Mouse (Mus musculus): Measurements from ENCODE around the gene Nup133.
"Not testable (repeated sequence)": the region's sequence is repeated elsewhere in the genome, so short reads cannot be mapped to it uniquely, and the experiment has no call there.

Gene Nup133

GRCm38 (mm10) chr8:123948942-123949685, at the start of gene Nup133:
TSS of gene Nup133 (minus strand) at chr8:123949265.
- DNase-seq (ENCODE audit: low spot score in 2 of 2), result peak; percentile 98 to 100

- no peak for DNase-seq (ENCODE audit: low spot score in 2 of 2)
Observed at GRCm38 (mm10) chr8:123993997-123994396, 44.9 kb upstream of the Nup133 start.

- no peak for DNase-seq (ENCODE audit: low spot score in 2 of 2)
Observed at GRCm38 (mm10) chr8:123993597-123993996, 44.5 kb upstream of the Nup133 start.

GRCm38 (mm10) chr8:123992587-123992986, 43.5 kb upstream of the Nup133 start:
- DNase-seq (ENCODE audit: low spot score in 2 of 2), result no peak

- no peak for DNase-seq (ENCODE audit: low spot score in 2 of 2)
Observed at GRCm38 (mm10) chr8:123990277-123991049, 41.4 kb upstream of the Nup133 start.

- no peak for DNase-seq (ENCODE audit: low spot score in 2 of 2)
Observed at GRCm38 (mm10) chr8:123989128-123989527, 40.1 kb upstream of the Nup133 start.

- DNase-seq (ENCODE audit: low spot score in 2 of 2), result no peak
Observed at GRCm38 (mm10) chr8:123988605-123989038, 39.6 kb upstream of the Nup133 start.

- DNase-seq (ENCODE audit: low spot score in 2 of 2), result peak; percentile 87 to 88
Observed at GRCm38 (mm10) chr8:123982826-123983400, 33.8 kb upstream of the Nup133 start, which contains the start of gene Abcb10. TSS of gene Abcb10 (minus strand) at chr8:123983122.

- no peak for DNase-seq (ENCODE audit: low spot score in 2 of 2)
Observed at GRCm38 (mm10) chr8:123982291-123982793, 33.3 kb upstream of the Nup133 start.

- no peak for DNase-seq (ENCODE audit: low spot score in 2 of 2)
Observed at GRCm38 (mm10) chr8:123981674-123982073, 32.6 kb upstream of the Nup133 start.

GRCm38 (mm10) chr8:123980239-123980638, 31.2 kb upstream of the Nup133 start:
- DNase-seq (ENCODE audit: low spot score in 2 of 2), result no peak

GRCm38 (mm10) chr8:123978926-123979325, 29.9 kb upstream of the Nup133 start:
- DNase-seq (ENCODE audit: low spot score in 2 of 2), result no peak

- DNase-seq (ENCODE audit: low spot score in 2 of 2), result no peak
Observed at GRCm38 (mm10) chr8:123978166-123978838, 29.2 kb upstream of the Nup133 start.

GRCm38 (mm10) chr8:123977499-123977898, 28.4 kb upstream of the Nup133 start:
- no peak for DNase-seq (ENCODE audit: low spot score in 2 of 2)

- DNase-seq (ENCODE audit: low spot score in 2 of 2), result no peak
Observed at GRCm38 (mm10) chr8:123973495-123973894, 24.4 kb upstream of the Nup133 start.

GRCm38 (mm10) chr8:123966896-123967295, 17.8 kb upstream of the Nup133 start:
- no peak for DNase-seq (ENCODE audit: low spot score in 2 of 2)

- DNase-seq (ENCODE audit: low spot score in 2 of 2), result no peak
Observed at GRCm38 (mm10) chr8:123961371-123961770, 12.3 kb upstream of the Nup133 start.

GRCm38 (mm10) chr8:123960556-123960955, 11.5 kb upstream of the Nup133 start:
- DNase-seq (ENCODE audit: low spot score in 2 of 2), result not testable (repeated sequence)

- no peak for DNase-seq (ENCODE audit: low spot score in 2 of 2)
Observed at GRCm38 (mm10) chr8:123960056-123960455, 11.0 kb upstream of the Nup133 start.

GRCm38 (mm10) chr8:123959473-123959872, 10.4 kb upstream of the Nup133 start:
- DNase-seq (ENCODE audit: low spot score in 2 of 2), result no peak

GRCm38 (mm10) chr8:123958130-123958529, 9.1 kb upstream of the Nup133 start:
- DNase-seq (ENCODE audit: low spot score in 2 of 2), result no peak

GRCm38 (mm10) chr8:123954246-123954645, 5.2 kb upstream of the Nup133 start:
- no peak for DNase-seq (ENCODE audit: low spot score in 2 of 2)

All from urinary bladder, postnatal 4 days (tissue).